Mouse (Mus musculus) heart, adult 2 months (tissue): ENCODE results near the gene Gpr35. TPM values are rescaled to one million over a fixed set of nuclear protein-coding genes. Genes with fewer than 3 reads are reported as not detected.

Experiments
- DNase-seq, 2 experiments: peaks; one replicate each; pipeline ENCODE4 v3.0.0; 2021
- H3K27ac ChIP-seq: fragments of 200-600 bp; 2 replicates; pipeline ENCODE4 v1.8.1; 2022
- H3K27me3 ChIP-seq: fragments of 200-500 bp; 2 replicates; pipeline ENCODE4 v1.6.1; 2012; ENCODE audit warnings: mild to moderate bottlenecking, low read length, inconsistent platforms, mixed read lengths; ENCODE audit not compliant: control insufficient read depth, insufficient read depth
- H3K36me3 ChIP-seq: fragments of 200-500 bp; 2 replicates; pipeline ENCODE4 v1.6.1; 2012; ENCODE audit warnings: low read length, inconsistent platforms; ENCODE audit not compliant: control insufficient read depth, insufficient read depth
- H3K4me1 ChIP-seq: fragments of 200-500 bp; 2 replicates; pipeline ENCODE4 v1.6.1; 2011; ENCODE audit warnings: low read length; ENCODE audit not compliant: control insufficient read depth, insufficient read depth
- H3K4me3 ChIP-seq: fragments of 200-600 bp; 2 replicates; pipeline ENCODE4 v1.8.1; 2022
- H3K79me2 ChIP-seq: fragments of 200-500 bp; replicated peaks from 2 replicates; pipeline ENCODE4 v1.6.1; 2012; ENCODE audit warnings: mild to moderate bottlenecking, inconsistent platforms, low read length, moderate library complexity, mixed read lengths; ENCODE audit not compliant: control insufficient read depth, insufficient read depth
- H3K9ac ChIP-seq: fragments of 200-500 bp; 2 replicates; pipeline ENCODE4 v1.6.1; 2012; ENCODE audit warnings: low read depth, mild to moderate bottlenecking, control low read depth, inconsistent platforms, low read length, mixed read lengths
- CTCF ChIP-seq: fragments of 200-600 bp; IDR thresholded peaks from 2 replicates; pipeline ENCODE4 v1.8.1; 2022; ENCODE audit warnings: antibody characterized with exemption, mild to moderate bottlenecking, moderate library complexity
- EP300 ChIP-seq: fragments of 200-500 bp; IDR thresholded peaks from 2 replicates; pipeline ENCODE4 v1.6.1; 2011; ENCODE audit warnings: low read depth, low read length, control low read depth; ENCODE audit not compliant: insufficient read depth
- POLR2A ChIP-seq: fragments of 200-500 bp; IDR thresholded peaks from 2 replicates; pipeline ENCODE4 v1.6.1; 2011; ENCODE audit warnings: mild to moderate bottlenecking, low read depth, low read length, control low read depth; ENCODE audit not compliant: insufficient read depth
- WGBS: fragments of 180-500 bp; shearing (Covaris S2); methylation state at CpG from one replicate; pipeline ENCODE4 v1.1.7; 2018; 5-methylcytosine and 5-hydroxymethylcytosine counted together
- intact Hi-C: fragments of 180-260 bp; cut with DNase I; formaldehyde crosslinking; loops from one replicate; pipeline ENCODE4 v1.15.1; 2025
- polyA plus RNA-seq: library from polyadenylated mRNA; depleted of rRNA; stranded (reverse); fragments of >200 nt; gene quantifications from 2 replicates; pipeline ENCODE4 v1.2.3, GENCODE M21; 2012
- total RNA-seq, 2 experiments: library from RNA; stranded (reverse); gene quantifications; 2 replicates each; pipeline ENCODE4 v1.2.3; 2021

The Gpr35 gene
- total and polyA plus RNA-seq, 3 experiments: 0.50 to 1.2 (median 1.0) TPM

GRCm38 (mm10) chr1:92934182-92934827 lies 16.4 kb upstream of the Gpr35 start, which contains the start of gene Capn10:
Gene Capn10 (plus strand): TSS chr1:92934376.
- Histone ChIP-seq H3K79me2 (no peaks in the 10 kb centered on the region), H3K27ac (peak within 1 kb of the TSS; percentile 92), H3K4me1 (peaks cover 4% of the 10 kb centered on the region), H3K9ac (peak within 1 kb of the TSS; percentile 60), H3K4me3 (peak within 1 kb of the TSS; percentile 68), H3K36me3 (no peaks in the 10 kb centered on the region), H3K27me3 (no peaks in the 10 kb centered on the region)
- intact Hi-C loops: loop anchor here (1.0 to 10.0 kb wide), 3 partner anchors 27 to 540 kb away; partner anchors contain the start of genes Hdlbp, Pask and Ppp1r7
- WGBS: under 1% methylated on average over 45 of the region's 45 CpGs
- DNase-seq: peak; percentile 94 to 97
- TF ChIP-seq POLR2A (peak; percentile 91), CTCF (peak; percentile 27), EP300 (peak; percentile 93)

- no peak for DNase-seq
- peak overlapping the region; percentile 68 for H3K4me3 ChIP-seq
- H3K27me3 ChIP-seq: no peaks in the 10 kb centered on the region
- peak overlapping the region; percentile 54 for H3K9ac ChIP-seq
- no peaks in the 10 kb centered on the region for H3K36me3 ChIP-seq
- H3K4me1 ChIP-seq: peaks cover 4% of the 10 kb centered on the region
- no peaks in the 10 kb centered on the region for H3K79me2 ChIP-seq
- TF ChIP-seq EP300 (no peak), CTCF (no peak), POLR2A (no peak)
- intact Hi-C loops: loop anchor here (10.0 kb wide), 2 partner anchors 409 to 539 kb away; partner anchors contain the start of genes Hdlbp, Pask and Ppp1r7
- H3K27ac ChIP-seq: peak overlapping the region; percentile 92
- WGBS: 9% methylated on average over 10 of the region's 10 CpGs
Observed at GRCm38 (mm10) chr1:92935054-92935962, 15.4 kb upstream of the Gpr35 start.

- Histone ChIP-seq H3K27me3 (no peaks in the 10 kb centered on the region), H3K4me3 (no peak overlapping the region), H3K79me2 (no peaks in the 10 kb centered on the region), H3K9ac (no peak overlapping the region), H3K27ac (no peak overlapping the region), H3K36me3 (no peaks in the 10 kb centered on the region), H3K4me1 (peaks cover 4% of the 10 kb centered on the region)
- intact Hi-C loops: loop anchor here (10.0 kb wide), 2 partner anchors 409 to 539 kb away; partner anchors contain the start of genes Hdlbp, Pask and Ppp1r7
- no peak for DNase-seq
- 36% methylated on average over 2 of the region's 2 CpGs for WGBS
- TF ChIP-seq CTCF (0 out of 2 replicates have a peak, but pooled peaks have one; percentile 10), EP300 (no peak), POLR2A (no peak)
Observed at GRCm38 (mm10) chr1:92935977-92936376, 14.7 kb upstream of the Gpr35 start.

- Histone ChIP-seq H3K4me1 (peaks cover 4% of the 10 kb centered on the region), H3K27me3 (no peaks in the 10 kb centered on the region), H3K36me3 (no peaks in the 10 kb centered on the region), H3K9ac (no peak overlapping the region), H3K79me2 (no peaks in the 10 kb centered on the region), H3K4me3 (no peak overlapping the region), H3K27ac (no peak overlapping the region)
- WGBS: 88% methylated on average over 3 of the region's 3 CpGs
- no peak for TF ChIP-seq POLR2A
- TF ChIP-seq CTCF: no peak
- no peak for TF ChIP-seq EP300
- intact Hi-C loops: loop anchor here (10.0 kb wide), 2 partner anchors 408 to 538 kb away; partner anchors contain the start of genes Hdlbp, Pask and Ppp1r7
- DNase-seq: no peak
Observed at GRCm38 (mm10) chr1:92936467-92936866, 14.2 kb upstream of the Gpr35 start.

- 90% methylated on average over 3 of the region's 3 CpGs for WGBS
- no peaks in the 10 kb centered on the region for H3K79me2 ChIP-seq
- intact Hi-C loops: loop anchor here (10.0 kb wide), 2 partner anchors 407 to 537 kb away; partner anchors contain the start of genes Hdlbp, Pask and Ppp1r7
Observed at GRCm38 (mm10) chr1:92937797-92938196, 12.9 kb upstream of the Gpr35 start.

More at GRCm38 (mm10) chr1:92937797-92938196, 12.9 kb upstream of the Gpr35 start:
- Histone ChIP-seq H3K4me1 (peaks cover 4% of the 10 kb centered on the region), H3K27ac (no peak overlapping the region), H3K9ac (no peak overlapping the region), H3K4me3 (no peak overlapping the region), H3K27me3 (no peaks in the 10 kb centered on the region), H3K36me3 (no peaks in the 10 kb centered on the region)
- TF ChIP-seq CTCF (no peak), EP300 (no peak), POLR2A (no peak)
- DNase-seq: no peak
